Mouse (Mus musculus): ENCODE results near the gene Ndufs5.

The Ndufs5 gene

GRCm38 (mm10) chr4:123687025-123687781 is 30.8 kb downstream of the Ndufs5 start:
- no peak for DNase-seq (ENCODE audit: low spot score)

- no peak for DNase-seq (ENCODE audit: low spot score)
Measured at GRCm38 (mm10) chr4:123686368-123687024, 31.5 kb downstream of the Ndufs5 start.

GRCm38 (mm10) chr4:123685506-123686242 is 32.3 kb downstream of the Ndufs5 start:
- no peak for DNase-seq (ENCODE audit: low spot score)

GRCm38 (mm10) chr4:123685046-123685445 is 33.0 kb downstream of the Ndufs5 start:
- no peak for DNase-seq (ENCODE audit: low spot score)

GRCm38 (mm10) chr4:123684260-123684659 is 33.7 kb downstream of the Ndufs5 start, which contains the start of gene Macf1:
Gene Macf1, minus strand, starts transcription at chr4:123684360.
- DNase-seq (ENCODE audit: low spot score), result no peak

- no peak for DNase-seq (ENCODE audit: low spot score)
Measured at GRCm38 (mm10) chr4:123682291-123682690, 35.7 kb downstream of the Ndufs5 start.

- no peak for DNase-seq (ENCODE audit: low spot score)
Measured at GRCm38 (mm10) chr4:123680962-123681361, 37.0 kb downstream of the Ndufs5 start.

- DNase-seq (ENCODE audit: low spot score), result no peak
Measured at GRCm38 (mm10) chr4:123677060-123677804, 40.8 kb downstream of the Ndufs5 start.

GRCm38 (mm10) chr4:123670598-123670997 is 47.4 kb downstream of the Ndufs5 start:
- DNase-seq (ENCODE audit: low spot score), result no peak

- DNase-seq (ENCODE audit: low spot score), result no peak
Measured at GRCm38 (mm10) chr4:123669696-123670095, 48.3 kb downstream of the Ndufs5 start.

GRCm38 (mm10) chr4:123667260-123667867 is 50.6 kb downstream of the Ndufs5 start:
- peak; percentile 32 for DNase-seq (ENCODE audit: low spot score)

- no peak for DNase-seq (ENCODE audit: low spot score)
Measured at GRCm38 (mm10) chr4:123666517-123666916, 51.5 kb downstream of the Ndufs5 start.

- no peak for DNase-seq (ENCODE audit: low spot score)
Measured at GRCm38 (mm10) chr4:123665681-123666278, 52.2 kb downstream of the Ndufs5 start.

- DNase-seq (ENCODE audit: low spot score), result peak; percentile 69
Measured at GRCm38 (mm10) chr4:123664951-123665661, 52.9 kb downstream of the Ndufs5 start.

GRCm38 (mm10) chr4:123664021-123664950 is 53.7 kb downstream of the Ndufs5 start:
- peak; percentile 67 for DNase-seq (ENCODE audit: low spot score)

GRCm38 (mm10) chr4:123663688-123663965 is 54.4 kb downstream of the Ndufs5 start:
- DNase-seq (ENCODE audit: low spot score), result no peak

GRCm38 (mm10) chr4:123662914-123663687 is 54.9 kb downstream of the Ndufs5 start:
- DNase-seq (ENCODE audit: low spot score), result no peak
